Mouse (Mus musculus): ENCODE results near the gene Cldn10.

- no peak for TF ChIP-seq CTCF (IDR thresholded peaks at IDR 0.05)
- no peak for TF ChIP-seq POLR2A (IDR thresholded peaks at IDR 0.05; ENCODE audit: insufficient read depth, low read depth, low read length)
Measured at GRCm38 (mm10) chr14:118883344-118884249, 95.9 kb downstream of the Cldn10 start.

Data from heart, adult 2 months (tissue).